Mouse (Mus musculus) gonadal fat pad, adult 2 months (tissue): Measurements from ENCODE around the gene Samhd1. TPM values are rescaled to one million over a fixed set of nuclear protein-coding genes. Genes with fewer than 3 reads are reported as not detected.

Experiments
- DNase-seq: peaks from one replicate; pipeline ENCODE4 v3.0.0-alpha.2; 2012; ENCODE audit warnings: low read depth
- polyA plus RNA-seq: library from polyadenylated mRNA; depleted of rRNA; stranded (reverse); fragments of >200 nt; gene quantifications from 2 replicates; pipeline ENCODE4 v1.2.3, GENCODE M21; 2012

Samhd1 gene
- polyA plus RNA-seq, 1 experiment = 27.7 TPM

GRCm38 (mm10) chr2:157073378-157074052, 61.5 kb downstream of the Samhd1 start:
- no peak for DNase-seq

- DNase-seq = no peak
These were observed 62.6 kb downstream of the Samhd1 start for GRCm38 (mm10) chr2:157072316-157072990.

GRCm38 (mm10) chr2:157071556-157071955, 63.5 kb downstream of the Samhd1 start:
- DNase-seq = no peak

GRCm38 (mm10) chr2:157070365-157070764, 64.7 kb downstream of the Samhd1 start:
- DNase-seq = no peak

GRCm38 (mm10) chr2:157069755-157070315, 65.2 kb downstream of the Samhd1 start:
- no peak for DNase-seq

GRCm38 (mm10) chr2:157069355-157069735, 65.7 kb downstream of the Samhd1 start:
- no peak for DNase-seq

- DNase-seq = no peak
These were observed 66.2 kb downstream of the Samhd1 start for GRCm38 (mm10) chr2:157068701-157069354.

- no peak for DNase-seq
These were observed 68.2 kb downstream of the Samhd1 start for GRCm38 (mm10) chr2:157066731-157067430.

- no peak for DNase-seq
These were observed 69.2 kb downstream of the Samhd1 start for GRCm38 (mm10) chr2:157065879-157066226.

GRCm38 (mm10) chr2:157064978-157065878, 69.8 kb downstream of the Samhd1 start:
- DNase-seq = no peak

- DNase-seq = no peak
These were observed 70.9 kb downstream of the Samhd1 start for GRCm38 (mm10) chr2:157064136-157064535.

GRCm38 (mm10) chr2:157063241-157063700, 71.8 kb downstream of the Samhd1 start:
- no peak for DNase-seq

GRCm38 (mm10) chr2:157060557-157061305, 74.3 kb downstream of the Samhd1 start:
- no peak for DNase-seq

- DNase-seq = no peak
These were observed 75.0 kb downstream of the Samhd1 start for GRCm38 (mm10) chr2:157060037-157060436.

GRCm38 (mm10) chr2:157059166-157059565, 75.9 kb downstream of the Samhd1 start:
- no peak for DNase-seq

GRCm38 (mm10) chr2:157058342-157058998, 76.6 kb downstream of the Samhd1 start:
- DNase-seq = no peak

- DNase-seq = no peak
These were observed 77.3 kb downstream of the Samhd1 start for GRCm38 (mm10) chr2:157057758-157058157.

GRCm38 (mm10) chr2:157057186-157057585, 77.9 kb downstream of the Samhd1 start:
- DNase-seq = no peak

GRCm38 (mm10) chr2:157055721-157056120, 79.3 kb downstream of the Samhd1 start:
- no peak for DNase-seq

GRCm38 (mm10) chr2:157054816-157055215, 80.2 kb downstream of the Samhd1 start:
- no peak for DNase-seq
